Mouse (Mus musculus) urinary bladder, adult 18-20 months (tissue): ENCODE results near the gene Ldah.

Experiments used
- DNase-seq, 2 experiments: peaks; one replicate each; pipeline ENCODE4 v3.0.0; 2022; ENCODE audit warnings: low spot score in 2 of 2, mixed read lengths in 2 of 2

Ldah gene

GRCm38 (mm10) chr12:8281225-8282017, 73.5 kb downstream of the Ldah start:
- no peak for DNase-seq

DNA sequence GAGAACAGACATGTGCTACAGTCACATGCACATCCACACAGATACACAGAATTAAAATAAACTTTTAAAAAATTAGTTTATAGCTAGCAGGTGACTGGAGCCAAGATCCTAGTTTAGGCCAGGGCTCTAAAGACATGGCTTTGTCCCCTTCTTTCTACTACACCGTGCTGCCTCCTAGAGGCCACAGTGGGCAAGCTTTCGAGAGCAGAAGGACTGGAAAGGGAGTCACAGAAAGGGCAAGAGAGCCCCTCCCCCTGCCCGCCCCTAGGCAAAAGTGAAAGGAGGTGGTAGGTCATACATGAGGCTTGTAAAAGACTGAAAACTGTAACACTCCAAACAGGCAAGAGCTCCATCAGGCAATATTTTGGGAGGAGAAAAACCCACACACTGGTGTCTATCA, 80.1 kb downstream of the Ldah start:
- DNase-seq = no peak

- no peak for DNase-seq
These were observed 81.2 kb downstream of the Ldah start for GRCm38 (mm10) chr12:8289099-8289498.

GRCm38 (mm10) chr12:8289499-8289898, 81.6 kb downstream of the Ldah start:
- DNase-seq = no peak

- DNase-seq = no peak
These were observed 83.4 kb downstream of the Ldah start for GRCm38 (mm10) chr12:8291157-8291853.

- DNase-seq = no peak
These were observed 87.5 kb downstream of the Ldah start for GRCm38 (mm10) chr12:8295307-8295913.

DNA sequence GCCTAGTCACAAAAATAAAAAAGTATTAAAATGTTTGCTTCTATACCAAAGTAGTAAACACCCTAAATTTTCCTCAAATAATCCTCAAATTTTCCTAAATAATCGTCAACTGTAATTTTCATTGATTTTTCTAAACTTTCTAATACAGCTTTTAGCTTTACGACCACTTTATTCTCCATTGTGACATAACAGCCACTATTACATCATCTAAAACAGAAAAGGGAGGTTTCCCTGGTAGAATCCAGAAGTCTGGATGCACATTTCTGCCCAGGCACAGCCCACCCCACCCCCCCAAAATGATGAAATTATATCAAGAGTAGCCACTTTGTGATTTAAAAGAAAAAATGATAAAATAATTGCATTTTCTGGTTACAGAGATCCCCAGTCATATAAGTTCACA, 88.2 kb downstream of the Ldah start:
- no peak for DNase-seq

- no peak for DNase-seq
These were observed 89.8 kb downstream of the Ldah start for GRCm38 (mm10) chr12:8297586-8298214.

- no peak for DNase-seq
These were observed 90.6 kb downstream of the Ldah start for GRCm38 (mm10) chr12:8298361-8299142.

- no peak for DNase-seq
These were observed 91.5 kb downstream of the Ldah start for GRCm38 (mm10) chr12:8299143-8300110.

DNA sequence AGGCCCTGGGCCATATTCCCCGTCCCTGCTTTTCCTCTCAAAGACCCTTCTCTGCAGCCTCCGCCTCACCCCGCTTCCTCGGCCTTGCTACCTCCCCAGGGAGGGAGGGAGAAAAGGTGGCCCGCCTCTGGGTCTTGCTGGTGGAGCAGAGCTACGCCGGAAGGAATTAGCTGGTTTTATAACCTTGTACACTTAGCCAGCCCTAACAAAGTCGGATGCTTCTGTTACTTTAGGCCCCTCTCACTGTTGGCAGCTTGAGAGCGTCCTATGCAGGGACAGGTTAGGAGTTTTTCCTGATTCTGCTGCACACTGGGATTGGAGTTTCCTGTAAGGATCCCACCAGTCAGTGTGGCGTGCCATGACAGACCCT, 92.2 kb downstream of the Ldah start:
- no peak for DNase-seq

DNA sequence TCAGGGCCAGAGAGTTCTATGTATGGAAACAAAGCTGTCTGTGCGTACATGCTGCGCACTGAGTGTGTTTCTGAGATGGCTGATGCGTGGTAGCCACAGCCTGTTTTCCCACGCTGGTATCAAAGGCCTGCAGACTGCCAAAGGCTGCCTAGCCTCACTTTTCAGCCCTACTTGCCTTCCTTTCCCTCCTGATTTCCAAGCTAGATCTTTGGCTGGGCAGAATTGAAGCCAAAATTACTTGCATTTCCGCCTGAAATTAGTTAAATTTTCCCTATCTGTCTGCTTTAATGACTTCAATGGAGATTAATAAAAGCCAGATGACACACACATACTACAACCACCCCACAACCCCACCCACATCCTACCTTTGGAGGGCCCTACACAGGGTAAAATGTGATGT, 92.6 kb downstream of the Ldah start:
- DNase-seq = no peak

- no peak for DNase-seq
These were observed 93.3 kb downstream of the Ldah start for GRCm38 (mm10) chr12:8301011-8301814.

GRCm38 (mm10) chr12:8301841-8302431, 94.0 kb downstream of the Ldah start, which contains the start of gene Gdf7:
Gdf7 (minus strand) TSS chr12:8301954.
- no peak for DNase-seq

DNA sequence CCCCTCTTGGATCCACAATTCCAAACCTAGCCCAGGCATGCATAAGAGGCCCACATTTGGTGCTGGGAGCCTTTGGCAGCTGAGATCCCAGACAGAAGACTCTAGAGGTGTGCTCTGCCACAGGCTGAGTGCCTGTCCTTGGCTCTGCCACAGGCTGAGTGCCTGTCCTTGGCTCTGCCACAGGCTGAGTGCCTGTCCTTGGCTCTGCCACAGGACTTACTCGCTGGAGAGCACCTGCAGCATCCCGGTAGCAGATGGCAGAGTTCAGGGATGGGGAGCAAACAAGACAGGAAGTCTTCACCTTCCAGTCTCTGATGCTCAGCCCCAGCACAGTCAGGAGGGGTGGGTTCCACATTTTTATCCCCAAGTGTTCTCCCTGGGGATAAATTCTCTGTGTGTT, 97.4 kb downstream of the Ldah start:
- DNase-seq = no peak

GRCm38 (mm10) chr12:8306432-8306831, 98.5 kb downstream of the Ldah start:
- DNase-seq = peak in 1 of 2 experiments; percentile 54

DNA sequence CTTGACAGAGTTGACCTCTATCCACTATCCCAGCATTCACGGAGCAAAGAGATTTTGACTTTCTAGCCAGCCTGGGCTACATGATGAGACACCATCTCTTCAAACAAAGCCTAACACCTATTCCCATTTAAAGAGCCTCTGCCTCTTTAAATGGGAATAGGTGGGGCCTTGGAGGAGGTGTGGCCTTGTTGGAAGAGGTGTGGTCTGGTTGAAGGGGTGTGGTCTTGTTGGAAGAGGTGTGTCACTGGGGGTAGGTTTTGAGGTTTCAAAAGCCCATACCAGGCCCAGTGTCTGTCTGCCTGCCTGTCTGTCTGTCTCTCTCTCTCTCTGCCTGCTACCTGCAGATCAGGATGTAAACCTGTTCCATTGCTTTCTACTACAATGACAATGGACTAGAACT, 99.0 kb downstream of the Ldah start:
- DNase-seq = no peak

GRCm38 (mm10) chr12:8310992-8311391, 103.1 kb downstream of the Ldah start:
- no peak for DNase-seq

- DNase-seq = no peak
These were observed 104.4 kb downstream of the Ldah start for GRCm38 (mm10) chr12:8312266-8312665.
